Mouse (Mus musculus) hindbrain, embryonic 13.5 days (tissue): ENCODE measurements at regions not wholly inside any gene's neighbourhood (a gene's known extent, or its start where the extent isn't known, plus 50 kb on each side); places are given as distances from the start of the nearest gene placed in this dataset.

Experiments
- ATAC-seq: fragments of 200-750 bp; cut with Nextera tagmentation; 2 replicates; pipeline ENCODE4 v1.8.0; 2017; ENCODE audit warnings: moderate TSS enrichment; ENCODE audit not compliant: low FRiP score
- H3K27ac ChIP-seq: fragments of 300-500 bp; sonication (generic); 2 replicates; pipeline ENCODE4 v1.5.1; 2015; ENCODE audit warnings: inconsistent platforms, mild to moderate bottlenecking, moderate library complexity
- H3K27me3 ChIP-seq: fragments of 300-500 bp; sonication (generic); 2 replicates; pipeline ENCODE4 v1.6.1; 2015; ENCODE audit warnings: mild to moderate bottlenecking, inconsistent platforms
- H3K36me3 ChIP-seq: fragments of 300-500 bp; sonication (generic); 2 replicates; pipeline ENCODE4 v1.6.1; 2015; ENCODE audit warnings: mild to moderate bottlenecking, inconsistent platforms
- H3K4me1 ChIP-seq: fragments of 300-500 bp; sonication (generic); replicated peaks from 2 replicates; pipeline ENCODE4 v1.6.1; 2015; ENCODE audit warnings: inconsistent platforms
- H3K4me2 ChIP-seq: fragments of 300-500 bp; sonication (generic); 2 replicates; pipeline ENCODE4 v1.6.1; 2015; ENCODE audit warnings: inconsistent platforms, mild to moderate bottlenecking, moderate library complexity
- H3K4me3 ChIP-seq: fragments of 300-500 bp; sonication (generic); 2 replicates; pipeline ENCODE4 v1.5.1; 2015; ENCODE audit warnings: mild to moderate bottlenecking, inconsistent platforms
- H3K9ac ChIP-seq: fragments of 300-500 bp; sonication (generic); 2 replicates; pipeline ENCODE4 v1.6.1; 2015; ENCODE audit warnings: mild to moderate bottlenecking, inconsistent platforms
- H3K9me3 ChIP-seq: fragments of 300-500 bp; sonication (generic); 2 replicates; pipeline ENCODE4 v1.6.1; 2016; ENCODE audit warnings: inconsistent platforms
- WGBS: fragments of 180-500 bp; shearing (Covaris S2); methylation state at CpG from one replicate; pipeline ENCODE4 v1.1.7; 2015; 5-methylcytosine and 5-hydroxymethylcytosine counted together

DNA sequence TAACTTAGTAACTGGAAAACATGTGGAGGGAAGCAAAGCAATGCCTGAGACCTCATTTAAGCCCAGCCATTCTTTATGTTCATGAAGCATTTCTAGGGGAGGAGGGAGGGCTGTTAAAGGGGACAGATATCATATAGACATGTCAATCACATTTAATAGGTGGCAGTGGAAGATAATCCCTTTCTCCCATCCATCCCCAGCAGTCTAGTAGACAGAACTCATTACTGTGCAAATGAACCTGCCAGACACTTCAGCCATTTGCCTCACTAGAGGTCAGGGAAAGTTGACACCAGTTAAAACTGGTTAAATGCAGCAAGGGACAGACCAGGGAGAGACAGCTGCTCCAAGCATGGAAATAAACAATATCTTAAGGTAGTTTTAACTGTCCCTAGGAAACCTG is 359.1 kb downstream of the Slc6a15 start:
- ATAC-seq, result peak; percentile 80
- H3K9me3 ChIP-seq, result no peaks in the 10 kb centered on the region
- no peak overlapping the region for H3K9ac ChIP-seq
- peak overlapping the region; percentile 35; the same call in 1 of the 2 replicates for H3K27ac ChIP-seq
- no peaks in the 10 kb centered on the region for H3K36me3 ChIP-seq
- no peaks in the 10 kb centered on the region for H3K27me3 ChIP-seq
- H3K4me2 ChIP-seq, result no peak overlapping the region
- H3K4me1 ChIP-seq, result peaks cover 6% of the 10 kb centered on the region
- H3K4me3 ChIP-seq, result no peak overlapping the region

DNA sequence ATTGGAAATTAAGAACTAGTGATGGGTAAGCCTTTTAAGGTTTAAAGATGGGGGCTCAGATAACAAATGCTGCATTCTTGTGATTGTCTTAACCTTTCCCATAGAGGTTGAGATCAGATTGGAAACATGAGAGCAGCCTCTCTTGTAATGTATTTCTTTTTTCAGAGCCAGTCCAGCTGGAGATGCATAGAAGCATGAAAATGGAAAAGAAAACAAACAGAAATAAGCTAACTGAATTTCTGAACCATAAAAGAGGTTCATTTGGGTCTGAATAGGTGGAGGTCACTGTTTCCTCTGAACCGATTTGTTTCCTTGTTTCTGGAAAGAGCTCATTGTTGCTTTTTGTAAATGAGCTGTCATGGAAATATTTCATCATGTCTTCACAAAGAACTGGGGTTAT is 363.9 kb downstream of the Slc6a15 start:
- Histone ChIP-seq H3K4me3 (no peak overlapping the region), H3K4me1 (peaks cover 6% of the 10 kb centered on the region), H3K9ac (no peak overlapping the region), H3K27ac (0 out of 2 replicates have a peak overlapping the region, but pooled peaks have one; percentile 13), H3K36me3 (no peaks in the 10 kb centered on the region), H3K27me3 (no peaks in the 10 kb centered on the region), H3K9me3 (no peaks in the 10 kb centered on the region), H3K4me2 (no peak overlapping the region)
- no peak for ATAC-seq
- WGBS, result 2% methylated on average over 1 of the region's 1 CpGs

DNA sequence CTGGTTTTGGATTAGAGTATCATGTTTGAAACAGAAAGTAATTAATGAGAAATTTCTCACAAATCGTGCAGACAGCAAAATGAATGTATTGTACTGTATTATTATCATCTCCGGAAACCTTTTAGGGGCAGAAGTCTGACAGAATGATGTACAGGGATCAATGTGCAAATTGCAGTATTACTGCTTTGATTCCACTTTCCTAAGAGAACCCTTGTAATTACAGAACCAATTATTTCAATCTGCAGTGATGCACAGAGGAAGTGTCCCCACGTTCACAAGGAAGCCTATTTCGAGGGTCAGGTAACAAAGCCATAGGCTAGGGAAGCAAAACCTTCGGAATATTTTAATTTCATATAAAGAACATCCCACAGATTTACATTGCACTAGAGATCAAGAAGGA is 364.4 kb downstream of the Slc6a15 start:
- Histone ChIP-seq H3K27ac (no peak overlapping the region), H3K4me1 (peaks cover 3% of the 10 kb centered on the region), H3K9ac (no peak overlapping the region), H3K36me3 (no peaks in the 10 kb centered on the region), H3K4me3 (no peak overlapping the region), H3K4me2 (no peak overlapping the region), H3K27me3 (no peaks in the 10 kb centered on the region), H3K9me3 (no peaks in the 10 kb centered on the region)
- 39% methylated on average over 5 of the region's 5 CpGs for WGBS
- ATAC-seq, result no peak

DNA sequence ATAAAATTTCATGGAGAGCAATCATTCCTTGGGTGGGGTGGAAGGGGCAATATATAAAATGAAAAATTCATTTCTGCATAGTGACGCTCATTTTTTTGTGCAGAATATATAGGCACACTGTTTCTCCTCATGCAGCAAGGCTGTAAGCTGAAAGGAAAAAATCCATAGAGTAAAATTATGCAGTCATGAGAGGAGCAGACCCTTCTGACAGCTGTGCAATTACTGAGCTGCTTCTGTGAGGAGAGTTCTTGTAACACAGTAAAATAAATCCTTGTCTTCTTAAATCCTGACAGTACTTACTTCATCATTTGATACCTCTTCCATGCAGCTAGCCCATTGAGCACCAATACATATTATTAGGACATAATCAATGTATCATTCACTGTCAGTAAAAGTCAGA is 362.7 kb upstream of the Gm21293 start:
- WGBS, result 79% methylated on average over 1 of the region's 1 CpGs
- no peak for ATAC-seq

DNA sequence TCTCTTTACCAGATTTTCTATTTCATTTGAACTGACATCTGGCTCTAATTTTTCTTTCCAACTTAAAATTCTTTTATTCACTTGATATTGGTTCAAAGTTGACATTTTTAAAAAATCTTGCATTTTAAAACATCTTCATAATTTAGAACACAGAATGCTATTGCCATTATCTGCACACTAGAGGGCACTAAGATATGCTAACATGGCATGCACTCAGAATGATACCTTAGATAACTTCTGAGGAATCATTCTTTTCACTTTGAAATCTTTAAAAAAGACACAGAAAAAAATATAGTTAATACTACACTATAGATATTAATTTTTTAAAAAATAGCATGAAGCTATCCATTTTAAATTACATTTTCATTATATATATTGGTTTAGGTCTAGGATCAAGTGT is 357.9 kb upstream of the Gm21293 start:
- Histone ChIP-seq H3K27ac (no peak overlapping the region), H3K4me1 (no peaks in the 10 kb centered on the region), H3K4me2 (no peak overlapping the region), H3K27me3 (no peaks in the 10 kb centered on the region), H3K4me3 (no peak overlapping the region), H3K36me3 (no peaks in the 10 kb centered on the region), H3K9ac (no peak overlapping the region), H3K9me3 (no peaks in the 10 kb centered on the region)
- ATAC-seq, result no peak

More for the DNA sequence above, 362.7 kb upstream of the Gm21293 start:
- no peaks in the 10 kb centered on the region for H3K4me1 ChIP-seq
- H3K27me3 ChIP-seq, result no peaks in the 10 kb centered on the region
- H3K9me3 ChIP-seq, result no peaks in the 10 kb centered on the region
- H3K4me2 ChIP-seq, result no peak overlapping the region
- no peak overlapping the region for H3K27ac ChIP-seq
- H3K4me3 ChIP-seq, result no peak overlapping the region
- no peak overlapping the region for H3K9ac ChIP-seq
- no peaks in the 10 kb centered on the region for H3K36me3 ChIP-seq

DNA sequence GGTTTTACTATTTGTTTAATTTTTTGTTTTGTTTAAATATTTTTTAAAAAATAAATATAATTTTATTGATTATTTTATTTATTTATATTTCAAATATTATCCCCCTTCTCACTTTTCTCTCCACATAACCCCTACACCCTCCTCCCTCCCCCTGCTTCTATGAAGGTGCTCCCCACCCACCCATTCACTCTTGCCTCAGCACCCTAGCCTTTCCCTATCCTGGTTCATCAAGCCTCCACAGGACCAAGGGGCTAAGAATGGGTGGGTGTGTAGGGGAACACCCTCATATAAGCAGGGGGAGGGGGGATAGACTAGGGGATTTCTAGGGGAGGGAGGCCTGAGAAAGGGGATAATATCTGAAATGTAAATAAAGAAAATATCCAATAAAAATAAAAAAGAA is 313.7 kb upstream of the Gm21293 start:
- H3K4me3 ChIP-seq, result no peak overlapping the region
- no peak overlapping the region for H3K4me2 ChIP-seq
- H3K27me3 ChIP-seq, result no peaks in the 10 kb centered on the region
- no peaks in the 10 kb centered on the region for H3K36me3 ChIP-seq
- H3K9ac ChIP-seq, result no peak overlapping the region
- H3K27ac ChIP-seq, result no peak overlapping the region
- H3K4me1 ChIP-seq, result no peaks in the 10 kb centered on the region
- ATAC-seq, result no peak
- no peaks in the 10 kb centered on the region for H3K9me3 ChIP-seq

DNA sequence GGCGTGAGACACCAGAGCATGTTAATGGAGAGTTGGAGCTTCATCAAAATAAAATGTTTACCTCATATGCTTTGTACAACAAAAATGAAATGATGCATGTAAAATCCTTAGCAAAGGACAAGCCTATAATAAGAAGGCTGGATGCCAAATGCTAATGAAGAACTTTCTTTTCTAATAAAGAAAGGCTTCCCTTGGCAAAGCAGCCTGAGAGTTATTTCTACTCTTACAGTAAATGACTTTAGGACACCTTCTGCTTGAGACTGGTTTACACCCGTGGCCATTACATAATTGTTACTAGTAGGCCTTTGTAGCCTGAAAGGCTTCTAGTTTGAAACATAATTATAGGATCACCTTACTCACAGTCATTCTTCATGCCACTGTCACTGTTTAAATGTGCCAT is 310.7 kb upstream of the Gm21293 start:
- WGBS, result 47% methylated on average over 2 of the region's 2 CpGs
- ATAC-seq, result no peak
- Histone ChIP-seq H3K36me3 (no peaks in the 10 kb centered on the region), H3K9ac (no peak overlapping the region), H3K4me3 (no peak overlapping the region), H3K9me3 (no peaks in the 10 kb centered on the region), H3K27me3 (no peaks in the 10 kb centered on the region), H3K27ac (no peak overlapping the region), H3K4me1 (no peaks in the 10 kb centered on the region), H3K4me2 (no peak overlapping the region)

DNA sequence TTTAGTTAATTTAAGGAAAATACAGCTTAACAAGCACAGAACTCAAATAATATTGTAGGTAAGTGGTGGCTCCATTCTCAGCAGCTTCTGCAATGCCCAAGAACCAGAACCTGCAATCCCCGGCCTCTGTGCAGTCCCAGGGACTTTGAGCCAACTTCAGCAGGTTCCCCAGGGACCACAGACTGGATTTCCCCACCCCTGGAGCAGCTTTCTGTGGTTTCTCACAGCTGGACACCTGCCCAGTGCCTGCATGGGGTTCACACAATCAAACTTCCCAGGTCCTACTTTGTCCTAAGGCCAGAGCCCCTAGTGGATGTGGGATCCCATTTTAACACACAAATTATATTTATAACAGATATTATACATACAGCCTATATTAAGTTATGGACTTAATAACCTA is 287.6 kb upstream of the Gm21293 start:
- H3K9me3 ChIP-seq, result no peaks in the 10 kb centered on the region
- H3K4me3 ChIP-seq, result no peak overlapping the region
- no peak overlapping the region for H3K27ac ChIP-seq
- no peak overlapping the region for H3K9ac ChIP-seq
- H3K4me1 ChIP-seq, result no peaks in the 10 kb centered on the region
- no peak overlapping the region for H3K4me2 ChIP-seq
- 79% methylated on average over 1 of the region's 1 CpGs for WGBS
- no peak for ATAC-seq
- H3K36me3 ChIP-seq, result no peaks in the 10 kb centered on the region
- H3K27me3 ChIP-seq, result no peaks in the 10 kb centered on the region

DNA sequence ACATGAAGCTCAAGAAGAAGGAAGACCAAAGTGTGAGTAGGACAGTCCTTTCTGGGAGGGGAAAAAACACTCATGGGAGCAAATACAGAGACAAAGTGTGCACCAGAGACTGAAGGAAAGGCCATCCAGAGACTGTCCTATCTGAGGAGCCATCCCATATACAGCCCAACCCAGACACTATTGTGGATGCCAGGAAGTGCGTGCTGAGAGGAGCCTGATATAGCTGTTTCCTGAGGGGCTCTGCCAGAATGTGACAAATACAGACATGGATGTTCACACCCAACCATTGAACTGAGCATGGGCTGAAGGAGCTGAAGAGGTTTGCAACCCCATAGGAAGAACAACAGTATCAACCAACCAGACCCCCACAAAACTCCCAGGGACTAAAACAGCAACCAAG is 281.9 kb upstream of the Gm21293 start:
- ATAC-seq, result no peak
- no peaks in the 10 kb centered on the region for H3K4me1 ChIP-seq
- 96% methylated on average over 1 of the region's 1 CpGs for WGBS
- no peaks in the 10 kb centered on the region for H3K27me3 ChIP-seq
- H3K4me3 ChIP-seq, result no peak overlapping the region
- H3K36me3 ChIP-seq, result no peaks in the 10 kb centered on the region
- H3K9ac ChIP-seq, result no peak overlapping the region
- H3K9me3 ChIP-seq, result no peaks in the 10 kb centered on the region
- no peak overlapping the region for H3K4me2 ChIP-seq
- H3K27ac ChIP-seq, result no peak overlapping the region

DNA sequence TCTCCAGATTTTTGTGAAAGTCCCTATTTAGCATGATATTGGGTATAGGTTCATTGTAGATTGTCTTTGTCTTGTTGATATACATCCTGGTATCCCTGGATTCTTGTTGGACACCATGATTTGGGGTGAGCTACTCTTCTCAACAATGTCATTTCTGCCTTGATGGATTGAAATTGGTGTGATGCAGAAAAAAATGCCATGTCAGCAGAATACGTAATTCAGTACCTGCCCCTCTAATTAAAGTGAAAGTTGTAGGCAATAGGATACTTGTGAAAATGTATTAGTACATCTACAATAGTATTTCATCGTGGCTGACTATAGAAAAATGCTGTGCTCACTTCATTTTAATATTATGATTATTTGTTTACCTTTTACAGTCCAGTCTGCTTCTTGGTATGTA is 280.7 kb upstream of the Gm21293 start:
- 83% methylated on average over 2 of the region's 2 CpGs for WGBS
- H3K27me3 ChIP-seq, result no peaks in the 10 kb centered on the region
- no peaks in the 10 kb centered on the region for H3K4me1 ChIP-seq
- H3K36me3 ChIP-seq, result no peaks in the 10 kb centered on the region
- H3K4me2 ChIP-seq, result no peak overlapping the region
- H3K4me3 ChIP-seq, result no peak overlapping the region
- ATAC-seq, result no peak
- H3K9me3 ChIP-seq, result no peaks in the 10 kb centered on the region
- no peak overlapping the region for H3K9ac ChIP-seq
- H3K27ac ChIP-seq, result no peak overlapping the region

DNA sequence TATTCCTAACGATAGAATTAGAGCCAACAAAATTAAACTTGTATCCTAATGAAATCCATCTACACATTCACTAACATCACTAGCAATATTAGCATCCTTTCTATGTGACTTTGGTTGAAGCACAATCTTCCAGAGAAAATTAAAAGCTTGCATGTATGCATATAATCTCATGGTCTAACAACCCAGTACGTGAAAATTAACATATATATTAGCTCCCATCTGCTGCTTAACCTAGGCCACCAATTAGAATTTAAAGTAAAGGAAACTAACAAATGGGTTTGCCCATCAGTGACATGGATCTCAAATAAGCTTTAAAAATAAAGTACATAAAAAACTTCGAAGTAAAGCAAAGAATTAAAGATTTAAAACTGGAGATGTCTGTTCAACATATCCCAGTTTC is 278.9 kb upstream of the Gm21293 start:
- no peaks in the 10 kb centered on the region for H3K9me3 ChIP-seq
- H3K9ac ChIP-seq, result no peak overlapping the region
- 64% methylated on average over 3 of the region's 3 CpGs for WGBS

DNA sequence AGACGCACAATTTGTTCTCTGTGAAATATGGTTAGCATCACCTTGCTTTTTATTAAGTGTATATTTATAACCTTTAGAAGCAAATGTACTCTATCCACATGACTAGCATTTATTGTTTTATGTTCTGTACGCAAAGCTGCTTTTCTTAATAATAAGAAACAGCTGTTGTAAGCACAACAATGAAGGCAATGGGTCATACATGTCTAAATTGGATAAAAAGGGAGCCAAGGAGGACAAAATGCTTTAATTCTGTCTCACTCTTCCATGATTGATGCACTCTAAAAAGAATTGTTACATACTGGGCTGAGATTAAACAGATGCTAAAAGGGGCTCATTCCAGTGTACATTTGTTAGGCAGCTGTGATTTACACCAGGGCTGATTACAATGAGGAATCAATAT is 232.7 kb upstream of the Gm21293 start:
- Histone ChIP-seq H3K4me1 (no peaks in the 10 kb centered on the region), H3K9me3 (no peaks in the 10 kb centered on the region), H3K27me3 (no peaks in the 10 kb centered on the region), H3K36me3 (no peaks in the 10 kb centered on the region), H3K4me3 (no peak overlapping the region), H3K4me2 (no peak overlapping the region), H3K9ac (no peak overlapping the region), H3K27ac (no peak overlapping the region)
- ATAC-seq, result no peak
- WGBS, result 71% methylated on average over 2 of the region's 2 CpGs

More for the DNA sequence above, 278.9 kb upstream of the Gm21293 start:
- H3K4me2 ChIP-seq, result no peak overlapping the region
- no peaks in the 10 kb centered on the region for H3K27me3 ChIP-seq
- no peaks in the 10 kb centered on the region for H3K36me3 ChIP-seq
- H3K27ac ChIP-seq, result no peak overlapping the region
- ATAC-seq, result no peak
- no peak overlapping the region for H3K4me3 ChIP-seq
- H3K4me1 ChIP-seq, result no peaks in the 10 kb centered on the region

DNA sequence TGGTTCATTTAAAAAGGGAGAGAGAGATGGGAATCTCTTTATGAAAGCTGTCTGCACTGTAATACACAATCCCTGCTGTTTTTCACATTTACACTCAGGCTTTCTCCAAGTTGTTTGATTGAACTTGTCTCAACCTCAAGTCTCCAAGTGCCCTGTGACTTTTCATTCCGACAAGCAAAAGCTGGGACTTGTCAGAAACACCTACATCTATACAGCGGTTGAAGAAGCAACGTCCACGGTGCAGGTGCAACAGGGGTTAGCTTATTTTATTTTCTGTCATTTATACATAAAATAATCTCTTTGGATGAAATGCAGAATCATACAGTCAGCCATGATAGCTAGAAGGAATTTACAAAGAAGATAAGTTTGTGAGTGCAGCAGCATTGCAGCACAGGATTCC is 184.6 kb upstream of the Gm21293 start:
- no peak for ATAC-seq
- H3K27me3 ChIP-seq, result no peaks in the 10 kb centered on the region
- H3K27ac ChIP-seq, result no peak overlapping the region
- no peaks in the 10 kb centered on the region for H3K4me1 ChIP-seq
- no peak overlapping the region for H3K4me3 ChIP-seq
- no peaks in the 10 kb centered on the region for H3K36me3 ChIP-seq
- 81% methylated on average over 4 of the region's 4 CpGs for WGBS
- no peak overlapping the region for H3K9ac ChIP-seq
- H3K4me2 ChIP-seq, result no peak overlapping the region
- no peaks in the 10 kb centered on the region for H3K9me3 ChIP-seq

DNA sequence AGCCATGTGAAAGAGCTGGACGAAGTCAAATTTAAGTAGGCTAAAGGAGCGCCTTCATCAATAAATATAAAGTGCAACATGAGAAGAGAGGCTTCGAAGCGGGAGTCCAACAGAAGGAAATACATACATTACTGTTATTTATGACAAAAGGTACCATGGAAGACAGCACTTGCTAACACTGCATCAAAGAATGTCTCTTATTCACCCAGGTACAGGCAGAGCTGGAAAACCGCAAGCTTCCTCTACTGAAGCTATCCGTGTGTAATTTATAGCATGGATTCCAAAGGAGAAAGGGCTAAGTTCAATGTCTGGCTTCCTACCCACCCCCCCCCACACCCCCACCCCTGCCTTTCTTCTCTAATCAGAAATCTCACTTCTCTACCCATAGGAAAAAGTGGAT is 166.7 kb upstream of the Gm21293 start:
- H3K36me3 ChIP-seq, result no peaks in the 10 kb centered on the region
- no peak overlapping the region for H3K4me3 ChIP-seq
- H3K27me3 ChIP-seq, result no peaks in the 10 kb centered on the region
- ATAC-seq, result no peak
- no peak overlapping the region for H3K9ac ChIP-seq
- no peaks in the 10 kb centered on the region for H3K9me3 ChIP-seq
- 86% methylated on average over 6 of the region's 6 CpGs for WGBS
- no peaks in the 10 kb centered on the region for H3K4me1 ChIP-seq
- H3K27ac ChIP-seq, result no peak overlapping the region
- H3K4me2 ChIP-seq, result no peak overlapping the region
